Mouse (Mus musculus) layer of hippocampus, adult 9-10 months (tissue): ENCODE data around the gene Mkrn1.
"Not testable (repeated sequence)": the region's sequence is repeated elsewhere in the genome, so short reads cannot be mapped to it uniquely, and the experiment has no call there.

Experiments used
- DNase-seq: peaks from one replicate; pipeline ENCODE4 v3.0.0; 2022; ENCODE audit warnings: low spot score

Gene Mkrn1

GRCm38 (mm10) chr6:39430722-39431121 lies 10.5 kb upstream of the Mkrn1 start:
- no peak for DNase-seq

GRCm38 (mm10) chr6:39429007-39429788 lies 8.9 kb upstream of the Mkrn1 start:
- DNase-seq, result no peak

GRCm38 (mm10) chr6:39427276-39428003 lies 7.2 kb upstream of the Mkrn1 start:
- no peak for DNase-seq

GRCm38 (mm10) chr6:39426725-39427124 lies 6.5 kb upstream of the Mkrn1 start:
- no peak for DNase-seq

GRCm38 (mm10) chr6:39425181-39425580 lies 4.9 kb upstream of the Mkrn1 start:
- DNase-seq, result no peak

- no peak for DNase-seq
Observed at GRCm38 (mm10) chr6:39423686-39424085, 3.4 kb upstream of the Mkrn1 start.

- DNase-seq, result no peak
Observed at GRCm38 (mm10) chr6:39423130-39423551, 2.9 kb upstream of the Mkrn1 start.

GRCm38 (mm10) chr6:39420867-39421266 lies 605 bp upstream of the Mkrn1 start:
- DNase-seq, result no peak

- no peak for DNase-seq
Observed at GRCm38 (mm10) chr6:39419386-39419850, 844 bp downstream of the Mkrn1 start.

- not testable (repeated sequence) for DNase-seq
Observed at GRCm38 (mm10) chr6:39416654-39417053, 3.6 kb downstream of the Mkrn1 start.

- DNase-seq, result no peak
Observed at GRCm38 (mm10) chr6:39415762-39416161, 4.5 kb downstream of the Mkrn1 start.

GRCm38 (mm10) chr6:39414106-39414505 lies 6.2 kb downstream of the Mkrn1 start:
- no peak for DNase-seq

- no peak for DNase-seq
Observed at GRCm38 (mm10) chr6:39406480-39406879, 13.8 kb downstream of the Mkrn1 start.

- DNase-seq, result no peak
Observed at GRCm38 (mm10) chr6:39403136-39403535, 17.1 kb downstream of the Mkrn1 start.

GRCm38 (mm10) chr6:39400343-39400742 lies 19.9 kb downstream of the Mkrn1 start:
- no peak for DNase-seq

- DNase-seq, result no peak
Observed at GRCm38 (mm10) chr6:39398342-39398741, 21.9 kb downstream of the Mkrn1 start.

GRCm38 (mm10) chr6:39397046-39397445 lies 23.2 kb downstream of the Mkrn1 start:
- DNase-seq, result no peak

- DNase-seq, result no peak
Observed at GRCm38 (mm10) chr6:39395916-39396315, 24.3 kb downstream of the Mkrn1 start.

GRCm38 (mm10) chr6:39395471-39395870 lies 24.8 kb downstream of the Mkrn1 start:
- no peak for DNase-seq

- DNase-seq, result no peak
Observed at GRCm38 (mm10) chr6:39389988-39390387, 30.3 kb downstream of the Mkrn1 start.

- no peak for DNase-seq
Observed at GRCm38 (mm10) chr6:39381125-39381880, 39.0 kb downstream of the Mkrn1 start, which contains the start of gene Rab19. Rab19 (plus strand) TSS chr6:39381175.

GRCm38 (mm10) chr6:39380276-39380675 lies 40.0 kb downstream of the Mkrn1 start:
- no peak for DNase-seq
